Mouse (Mus musculus): ENCODE results near the gene Pmepa1. TPM values are rescaled to one million over a fixed set of nuclear protein-coding genes. Genes with fewer than 3 reads are reported as not detected.

Gene Pmepa1
- total RNA-seq, 2 experiments from 2014 or later, result 27.1 to 27.4 TPM

Other genes starting within 250 kb of the Pmepa1 start
- gene Ctcfl, start 157.0 kb downstream of the Pmepa1 start, total RNA-seq (2021), result under 1 TPM in 1 of 2 experiments, not detected in 1; 0.14 TPM
- gene Pck1, start 123.5 kb downstream of the Pmepa1 start, total RNA-seq (2021), result 10 to 100 TPM in 1 of 2 experiments, 1 to 10 TPM in 1; 3.3 to 26.2 TPM
- 1 to 10 TPM in 1 of 2 experiments, under 1 TPM in 1; 0.44 to 1.8 TPM for gene Zbp1, start 57.6 kb downstream of the Pmepa1 start, total RNA-seq (2021)
- not detected for gene 1700021F07Rik, start 246.1 kb upstream of the Pmepa1 start, total RNA-seq (2021)